Comparison of ENCODE assay signal across 28 mouse cellular contexts in genomic region chr6:50835997-50836625, GRCm38 (mm10).
DNase-seq lines count a peak whose midpoint lies in the region; ATAC-seq and TF ChIP-seq lines count a peak whose summit lies in the region.
"Had no signal": no experiment of that assay in that cellular context is flagged by ENCODE, and none has a peak within 500 bp of the region (broad histone marks: within the 10 kb centered on the region; RNA-seq: fewer than 3 reads in every experiment).

No protein-coding gene starts in this region.

- no peak for TF ChIP-seq CTCF in embryonic fibroblast, embryonic 13.5 days (IDR thresholded peaks at IDR 0.05; ENCODE audit: borderline replicate concordance, insufficient read depth, low read length)

- H3K9ac ChIP-seq in limb, embryonic 11.5 days (ENCODE audit: low read length), result no peak overlapping the region
- no peak overlapping the region for H3K9ac ChIP-seq in hindbrain, embryonic 11.5 days (ENCODE audit: low read depth, low read length)
- H3K9ac ChIP-seq: forebrain, embryonic 13.5 days; heart, embryonic 13.5 days; hindbrain, embryonic 12.5 days; limb, embryonic 13.5 days; liver, embryonic 12.5 days; midbrain, embryonic 13.5 days; neural tube, embryonic 13.5 days had no signal

- no peaks in the 10 kb centered on the region for H3K27me3 ChIP-seq in limb, embryonic 11.5 days (ENCODE audit: control insufficient read depth, insufficient read depth, low read length)
- H3K27me3 ChIP-seq in limb, embryonic 10.5 days (ENCODE audit: low read depth, poor library complexity, severe bottlenecking), result no peaks in the 10 kb centered on the region
- no peaks in the 10 kb centered on the region for H3K27me3 ChIP-seq in hindbrain, embryonic 11.5 days (ENCODE audit: control insufficient read depth, insufficient read depth, low read length)
- H3K27me3 ChIP-seq: forebrain, embryonic 13.5 days; hindbrain, embryonic 12.5 days; limb, embryonic 13.5 days; liver, embryonic 12.5 days; megakaryocyte, embryonic 14.5 days; midbrain, embryonic 13.5 days; neural tube, embryonic 13.5 days had no signal

- no peaks in the 10 kb centered on the region for H3K4me1 ChIP-seq in limb, embryonic 11.5 days (ENCODE audit: control insufficient read depth, insufficient read depth, low read length)
- peaks cover 6% of the 10 kb centered on the region; the same call in 1 of the 2 replicates for H3K4me1 ChIP-seq in limb, embryonic 10.5 days
- H3K4me1 ChIP-seq in embryonic fibroblast, embryonic 13.5 days (ENCODE audit: control insufficient read depth, insufficient read depth, low read length), result peaks cover 2% of the 10 kb centered on the region; the same call in 1 of the 2 replicates
- H3K4me1 ChIP-seq in hindbrain, embryonic 11.5 days (replicated peaks; ENCODE audit: control insufficient read depth, insufficient read depth, low read length), result no peaks in the 10 kb centered on the region
- H3K4me1 ChIP-seq: forebrain, embryonic 13.5 days; heart, embryonic 13.5 days; hindbrain, embryonic 12.5 days; limb, embryonic 13.5 days; liver, embryonic 12.5 days; megakaryocyte, embryonic 14.5 days; midbrain, embryonic 13.5 days; neural tube, embryonic 13.5 days had no signal

- ATAC-seq in limb, embryonic 11.5 days (ENCODE audit: insufficient number of reproducible peaks, low FRiP score, low TSS enrichment, low read depth), result no peak
- ATAC-seq in hindbrain, embryonic 11.5 days (ENCODE audit: low FRiP score), result no peak
- ATAC-seq: forebrain, embryonic 13.5 days; hindbrain, postnatal 0 days; intestine, embryonic 16.5 days; liver, embryonic 12.5 days; lung, postnatal 0 days; midbrain, embryonic 13.5 days had no signal

- H3K9me3 ChIP-seq in limb, embryonic 11.5 days (ENCODE audit: control insufficient read depth, low read length), result no peaks in the 10 kb centered on the region
- no peaks in the 10 kb centered on the region for H3K9me3 ChIP-seq in limb, embryonic 10.5 days (replicated peaks)
- no peaks in the 10 kb centered on the region for H3K9me3 ChIP-seq in hindbrain, embryonic 11.5 days (ENCODE audit: control insufficient read depth, low read length)
- H3K9me3 ChIP-seq: forebrain, embryonic 13.5 days; heart, embryonic 13.5 days; hindbrain, embryonic 12.5 days; limb, embryonic 13.5 days; liver, embryonic 12.5 days; megakaryocyte, embryonic 14.5 days; midbrain, embryonic 13.5 days; neural tube, embryonic 13.5 days had no signal

- H3K36me3 ChIP-seq in limb, embryonic 11.5 days (ENCODE audit: control insufficient read depth, insufficient read depth, low read length), result no peaks in the 10 kb centered on the region
- no peaks in the 10 kb centered on the region for H3K36me3 ChIP-seq in limb, embryonic 10.5 days
- H3K36me3 ChIP-seq in hindbrain, embryonic 11.5 days (ENCODE audit: control insufficient read depth, insufficient read depth, low read length), result no peaks in the 10 kb centered on the region
- H3K36me3 ChIP-seq: heart, embryonic 13.5 days; hindbrain, embryonic 12.5 days; limb, embryonic 13.5 days; liver, embryonic 12.5 days; midbrain, embryonic 13.5 days; neural tube, embryonic 13.5 days had no signal

- peak; percentile 21 for DNase-seq in embryo, embryonic 11 days
- DNase-seq in embryo, embryonic 10 days (ENCODE audit: low spot score), result no peak
- DNase-seq in limb, embryonic 11.5 days (ENCODE audit: low spot score), result peak; percentile 33
- DNase-seq in limb, embryonic 10.5 days (ENCODE audit: low spot score), result no peak
- no peak for DNase-seq in hindbrain, embryonic 11.5 days (ENCODE audit: low spot score)
- DNase-seq in thymus, postnatal 14 days, result no peak
- DNase-seq: adrenal gland, adult 8-10 months; cerebellum, adult 8-10 months; cerebellum, postnatal 25 days; gastrocnemius, postnatal 36 days; heart, postnatal 10 days; kidney, postnatal 25 days; lung, adult 18-20 months; lung, postnatal 4 days; thymus, adult 2 months; thymus, postnatal 4 days had no signal

- no peak overlapping the region for H3K4me2 ChIP-seq in limb, embryonic 11.5 days (ENCODE audit: low read depth, severe bottlenecking)
- H3K4me2 ChIP-seq in hindbrain, embryonic 11.5 days (replicated peaks; ENCODE audit: low read depth, low read length), result no peak overlapping the region
- H3K4me2 ChIP-seq: forebrain, embryonic 13.5 days; heart, embryonic 13.5 days; hindbrain, embryonic 12.5 days; limb, embryonic 13.5 days; liver, embryonic 12.5 days; midbrain, embryonic 13.5 days; neural tube, embryonic 13.5 days had no signal

- WGBS in limb, embryonic 11.5 days, result 64% methylated on average over 6 of the region's 6 CpGs
- 67% methylated on average over 6 of the region's 6 CpGs for WGBS in limb, embryonic 10.5 days
- 86% methylated on average over 6 of the region's 6 CpGs for WGBS in hindbrain, embryonic 11.5 days

- TF ChIP-seq POLR2A in embryonic fibroblast, embryonic 13.5 days (IDR thresholded peaks at IDR 0.05; ENCODE audit: low read depth, low read length), result no peak

- no peak overlapping the region for H3K4me3 ChIP-seq in limb, embryonic 11.5 days (ENCODE audit: low read depth, low read length)
- H3K4me3 ChIP-seq in limb, embryonic 10.5 days, result no peak overlapping the region
- no peak overlapping the region for H3K4me3 ChIP-seq in embryonic fibroblast, embryonic 13.5 days (ENCODE audit: insufficient read depth, low read length)
- H3K4me3 ChIP-seq in hindbrain, embryonic 11.5 days (ENCODE audit: low read depth, low read length), result no peak overlapping the region
- H3K4me3 ChIP-seq: forebrain, embryonic 13.5 days; heart, embryonic 13.5 days; hindbrain, embryonic 12.5 days; limb, embryonic 13.5 days; liver, embryonic 12.5 days; megakaryocyte, embryonic 14.5 days; midbrain, embryonic 13.5 days; neural tube, embryonic 13.5 days had no signal

- no peak overlapping the region for H3K27ac ChIP-seq in limb, embryonic 11.5 days (replicated peaks; ENCODE audit: low read depth, low read length)
- H3K27ac ChIP-seq in limb, embryonic 10.5 days, result no peak overlapping the region
- H3K27ac ChIP-seq in embryonic fibroblast, embryonic 13.5 days (ENCODE audit: insufficient read depth, low read length), result peak overlapping the region; percentile 2; the same call in 1 of the 2 replicates
- H3K27ac ChIP-seq in hindbrain, embryonic 11.5 days (ENCODE audit: low read depth, low read length), result no peak overlapping the region
- H3K27ac ChIP-seq: forebrain, embryonic 13.5 days; heart, embryonic 13.5 days; hindbrain, embryonic 12.5 days; hindbrain, postnatal 0 days; limb, embryonic 13.5 days; liver, embryonic 12.5 days; midbrain, embryonic 13.5 days; neural tube, embryonic 13.5 days had no signal

Comparison
In these comparisons a context has a peak if more than half of its experiments do, and no peak if none do; other contexts are left out.
1. DNase-seq: peak in embryo, embryonic 11 days (single experiment) and limb, embryonic 11.5 days (single experiment); none in embryo, embryonic 10 days (single experiment), limb, embryonic 10.5 days (single experiment), hindbrain, embryonic 11.5 days (single experiment) and thymus, postnatal 14 days (single experiment).